Mouse (Mus musculus) spleen, adult 2 months (tissue): ENCODE results near the gene Trp53i11.

Source experiments
- CTCF ChIP-seq: fragments of 200-500 bp; IDR thresholded peaks from 2 replicates; pipeline ENCODE4 v1.5.1; 2011; ENCODE audit warnings: mild to moderate bottlenecking, inconsistent platforms; ENCODE audit not compliant: insufficient read depth, insufficient read length, insufficient replicate concordance; ENCODE audit errors: extremely low read depth
- POLR2A ChIP-seq: fragments of 200-500 bp; IDR thresholded peaks from 2 replicates; pipeline ENCODE4 v1.6.1; 2011; ENCODE audit warnings: low read depth, low read length, inconsistent platforms

- TF ChIP-seq POLR2A (no peak), CTCF (no peak)
Observed at GRCm38 (mm10) chr2:93249058-93249457, 61.7 kb downstream of the Trp53i11 start.
